Comparison of ENCODE assay signal across 30 mouse cellular contexts in genomic region chr6:139876691-139877090, GRCm38 (mm10).
"Had no signal": no experiment of that assay in that cellular context is flagged by ENCODE, and none has a peak within 500 bp of the region (broad histone marks: within the 10 kb centered on the region; RNA-seq: fewer than 3 reads in every experiment).

No protein-coding gene starts in this region.

- H3K27me3 ChIP-seq: limb, embryonic 12.5 days; limb, embryonic 13.5 days; limb, embryonic 15.5 days; liver, embryonic 12.5 days; liver, embryonic 13.5 days; liver, embryonic 15.5 days; lung, embryonic 15.5 days; megakaryocyte, embryonic 14.5 days; midbrain, embryonic 12.5 days; midbrain, embryonic 13.5 days; midbrain, embryonic 15.5 days; neural tube, embryonic 12.5 days; neural tube, embryonic 13.5 days had no signal

- H3K9ac ChIP-seq: limb, embryonic 12.5 days; limb, embryonic 13.5 days; limb, embryonic 15.5 days; liver, embryonic 12.5 days; liver, embryonic 13.5 days; liver, embryonic 14.5 days; liver, embryonic 15.5 days; lung, embryonic 14.5 days; lung, embryonic 15.5 days; midbrain, embryonic 12.5 days; midbrain, embryonic 13.5 days; midbrain, embryonic 15.5 days; neural tube, embryonic 12.5 days; neural tube, embryonic 13.5 days had no signal

- H3K4me2 ChIP-seq: limb, embryonic 12.5 days; limb, embryonic 13.5 days; limb, embryonic 15.5 days; liver, embryonic 12.5 days; liver, embryonic 13.5 days; liver, embryonic 15.5 days; lung, embryonic 14.5 days; lung, embryonic 15.5 days; midbrain, embryonic 11.5 days; midbrain, embryonic 12.5 days; midbrain, embryonic 13.5 days; midbrain, embryonic 15.5 days; neural tube, embryonic 12.5 days; neural tube, embryonic 13.5 days had no signal

- DNase-seq: left cerebral cortex, postnatal 4 days; liver, embryonic 13.5 days; lung, adult 18-20 months; lung, adult 2 months; lung, embryonic 14.5 days; lung, postnatal 10 days; lung, postnatal 14 days; lung, postnatal 36 days; lung, postnatal 4 days; midbrain, embryonic 14.5 days had no signal

- H3K4me1 ChIP-seq: limb, embryonic 10.5 days; limb, embryonic 12.5 days; limb, embryonic 13.5 days; limb, embryonic 15.5 days; liver, embryonic 12.5 days; liver, embryonic 13.5 days; liver, embryonic 15.5 days; megakaryocyte, embryonic 14.5 days; midbrain, embryonic 10.5 days; midbrain, embryonic 12.5 days; midbrain, embryonic 13.5 days; midbrain, embryonic 15.5 days; neural tube, embryonic 12.5 days had no signal

- H3K27ac ChIP-seq: left cerebral cortex, adult 2 months; limb, embryonic 10.5 days; limb, embryonic 12.5 days; limb, embryonic 13.5 days; limb, embryonic 15.5 days; liver, embryonic 12.5 days; liver, embryonic 13.5 days; liver, embryonic 14.5 days; liver, embryonic 15.5 days; lung, embryonic 15.5 days; macrophage; midbrain, embryonic 10.5 days; midbrain, embryonic 12.5 days; midbrain, embryonic 13.5 days; midbrain, embryonic 15.5 days; neural tube, embryonic 12.5 days had no signal

- H3K4me3 ChIP-seq: left cerebral cortex, adult 2 months; limb, embryonic 10.5 days; limb, embryonic 12.5 days; limb, embryonic 13.5 days; limb, embryonic 15.5 days; liver, embryonic 12.5 days; liver, embryonic 13.5 days; liver, embryonic 15.5 days; lung, embryonic 15.5 days; megakaryocyte, embryonic 14.5 days; midbrain, embryonic 10.5 days; midbrain, embryonic 12.5 days; midbrain, embryonic 13.5 days; midbrain, embryonic 15.5 days; myocyte; neural tube, embryonic 12.5 days; neural tube, embryonic 13.5 days had no signal

- H3K9me3 ChIP-seq: limb, embryonic 10.5 days; limb, embryonic 12.5 days; limb, embryonic 13.5 days; limb, embryonic 15.5 days; liver, embryonic 12.5 days; liver, embryonic 13.5 days; liver, embryonic 15.5 days; lung, embryonic 15.5 days; midbrain, embryonic 10.5 days; midbrain, embryonic 12.5 days; midbrain, embryonic 13.5 days; midbrain, embryonic 15.5 days; neural tube, embryonic 12.5 days; neural tube, embryonic 13.5 days had no signal

- ATAC-seq: liver, embryonic 12.5 days; midbrain, embryonic 13.5 days; midbrain, embryonic 15.5 days; midbrain, embryonic 16.5 days had no signal

- H3K36me3 ChIP-seq: limb, embryonic 10.5 days; limb, embryonic 12.5 days; limb, embryonic 13.5 days; limb, embryonic 15.5 days; liver, embryonic 12.5 days; liver, embryonic 13.5 days; liver, embryonic 15.5 days; lung, embryonic 15.5 days; midbrain, embryonic 10.5 days; midbrain, embryonic 12.5 days; midbrain, embryonic 13.5 days; midbrain, embryonic 15.5 days; neural tube, embryonic 12.5 days; neural tube, embryonic 13.5 days had no signal
